10 mouse cellular contexts compared by ENCODE assay signal in the genomic region with DNA sequence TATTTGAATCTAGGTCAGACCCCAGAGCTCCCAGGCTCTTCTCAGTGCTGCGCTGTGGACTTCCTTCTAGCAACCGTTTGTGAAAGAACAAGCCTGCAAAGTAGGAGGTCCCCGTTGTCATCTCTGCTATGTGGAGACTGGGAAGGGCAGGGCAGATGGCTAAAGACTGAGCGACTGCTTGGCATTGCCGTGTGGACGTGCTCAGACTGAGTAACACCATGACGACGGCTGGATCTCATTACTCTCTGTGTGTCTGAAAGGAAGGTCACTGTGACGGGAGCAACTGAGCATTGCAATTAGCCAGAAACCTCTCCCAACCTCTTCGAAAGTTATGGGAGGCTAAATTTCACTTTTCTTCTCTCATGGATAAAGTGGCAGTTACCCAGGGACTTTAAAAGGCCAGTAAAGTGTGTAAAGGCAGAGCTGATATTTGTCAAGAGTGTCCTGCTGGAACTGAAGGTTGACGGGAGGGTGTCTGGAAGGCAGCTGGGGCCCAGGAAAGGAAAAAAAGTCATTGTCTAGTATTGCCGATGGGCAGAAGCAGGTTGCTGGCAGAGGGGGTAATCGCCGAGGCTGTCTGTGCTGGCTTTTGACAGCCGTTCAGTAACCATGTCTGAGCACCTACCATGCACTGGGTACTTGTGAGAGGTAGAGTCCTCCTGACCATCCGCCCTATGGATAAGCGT. TPM values are rescaled to one million over a fixed set of nuclear protein-coding genes. Genes with fewer than 3 reads are reported as not detected.
A peak's percentile ranks its signal among the peaks of the same experiment; 100 is the strongest.
DNase-seq lines count a peak whose midpoint lies in the region; ATAC-seq and TF ChIP-seq lines count a peak whose summit lies in the region.
"Had no signal": no experiment of that assay in that cellular context is flagged by ENCODE, and none has a peak within 500 bp of the region (broad histone marks: within the 10 kb centered on the region; RNA-seq: fewer than 3 reads in every experiment).

No protein-coding gene starts in this region.

- TF ChIP-seq POLR2A in lung, adult 2 months (IDR thresholded peaks at IDR 0.05; ENCODE audit: borderline replicate concordance, extremely low read depth, low read depth, low read length), result no peak

- 56% methylated on average over 17 of the region's 17 CpGs for WGBS in lung, embryonic 14.5 days
- WGBS in lung, adult 2 months, result 58% methylated on average over 17 of the region's 17 CpGs
- 33% methylated on average over 17 of the region's 17 CpGs for WGBS in embryonic facial prominence, embryonic 12.5 days
- WGBS in kidney, embryonic 15.5 days, result 43% methylated on average over 17 of the region's 17 CpGs
- WGBS in midbrain, embryonic 14.5 days, result 38% methylated on average over 17 of the region's 17 CpGs

- H3K36me3 ChIP-seq in lung, embryonic 14.5 days (ENCODE audit: insufficient read depth), result no peaks in the 10 kb centered on the region
- H3K36me3 ChIP-seq in embryonic facial prominence, embryonic 12.5 days, result no peaks in the 10 kb centered on the region
- no peaks in the 10 kb centered on the region for H3K36me3 ChIP-seq in kidney, embryonic 15.5 days
- H3K36me3 ChIP-seq in midbrain, embryonic 14.5 days (ENCODE audit: control insufficient read depth, insufficient read depth, low read length), result no peaks in the 10 kb centered on the region

- no peak overlapping the region for H3K4me3 ChIP-seq in lung, embryonic 14.5 days (ENCODE audit: low read depth, low read length)
- no peak overlapping the region for H3K4me3 ChIP-seq in lung, adult 2 months (replicated peaks; ENCODE audit: extremely low read depth, low read depth, low read length)
- no peak overlapping the region for H3K4me3 ChIP-seq in embryonic facial prominence, embryonic 12.5 days
- no peak overlapping the region for H3K4me3 ChIP-seq in kidney, embryonic 15.5 days (replicated peaks)
- H3K4me3 ChIP-seq in midbrain, embryonic 14.5 days (replicated peaks; ENCODE audit: low read depth, low read length), result no peak overlapping the region
- H3K4me3 ChIP-seq in left cerebral cortex, adult 2 months, result no peak overlapping the region

- no peak for ATAC-seq in lung, embryonic 14.5 days (ENCODE audit: insufficient read depth)
- ATAC-seq in embryonic facial prominence, embryonic 12.5 days (ENCODE audit: insufficient number of reproducible peaks, insufficient read depth, low FRiP score, low TSS enrichment), result 0 out of 2 replicates have a peak, but pooled peaks have one; percentile 22
- peak; percentile 92 for ATAC-seq in kidney, embryonic 15.5 days (replicated peaks; ENCODE audit: low FRiP score)
- peak; percentile 89 for ATAC-seq in midbrain, embryonic 14.5 days (ENCODE audit: low FRiP score, low TSS enrichment)
- no peak for ATAC-seq in megakaryocyte progenitor cell, adult 5-6 weeks (replicated peaks; ENCODE audit: poor library complexity)
- ATAC-seq: Patski had no signal

- H3K4me1 ChIP-seq in lung, embryonic 14.5 days (ENCODE audit: insufficient read depth), result no peaks in the 10 kb centered on the region
- no peaks in the 10 kb centered on the region for H3K4me1 ChIP-seq in lung, adult 2 months (ENCODE audit: control insufficient read depth, insufficient read depth, low read length)
- H3K4me1 ChIP-seq in embryonic facial prominence, embryonic 12.5 days, result peaks cover 7% of the 10 kb centered on the region
- peaks cover 8% of the 10 kb centered on the region for H3K4me1 ChIP-seq in kidney, embryonic 15.5 days
- 0 out of 2 replicates have a peak, but pooled peaks cover 11% of the 10 kb centered on the region for H3K4me1 ChIP-seq in midbrain, embryonic 14.5 days (ENCODE audit: control insufficient read depth, insufficient read depth, low read length)

- no peak for TF ChIP-seq CTCF in lung, embryonic 14.5 days (IDR thresholded peaks at IDR 0.05; ENCODE audit: low read depth)
- TF ChIP-seq CTCF in lung, adult 2 months (IDR thresholded peaks at IDR 0.05; ENCODE audit: insufficient read depth, low read length), result no peak
- TF ChIP-seq CTCF in left cerebral cortex, adult 2 months (IDR thresholded peaks at IDR 0.05), result no peak

- no peaks in the 10 kb centered on the region for H3K9me3 ChIP-seq in lung, embryonic 14.5 days (ENCODE audit: low read depth, low read length)
- 0 out of 2 replicates have a peak, but pooled peaks cover 3% of the 10 kb centered on the region for H3K9me3 ChIP-seq in embryonic facial prominence, embryonic 12.5 days
- H3K9me3 ChIP-seq in kidney, embryonic 15.5 days (replicated peaks), result no peaks in the 10 kb centered on the region
- H3K9me3 ChIP-seq in midbrain, embryonic 14.5 days (ENCODE audit: control insufficient read depth, low read length), result no peaks in the 10 kb centered on the region

- H3K27ac ChIP-seq in lung, embryonic 14.5 days (ENCODE audit: low read depth), result no peak overlapping the region
- H3K27ac ChIP-seq in embryonic facial prominence, embryonic 12.5 days, result no peak overlapping the region
- H3K27ac ChIP-seq in kidney, embryonic 15.5 days, result no peak overlapping the region; the same call in 1 of the 2 replicates
- H3K27ac ChIP-seq in midbrain, embryonic 14.5 days (replicated peaks; ENCODE audit: low read depth, low read length), result peak overlapping the region; percentile 67
- H3K27ac ChIP-seq in left cerebral cortex, adult 2 months, result no peak overlapping the region
- H3K27ac ChIP-seq: liver, embryonic 14.5 days had no signal

- H3K27me3 ChIP-seq in lung, embryonic 14.5 days (ENCODE audit: insufficient read depth, low read length), result no peaks in the 10 kb centered on the region
- no peaks in the 10 kb centered on the region for H3K27me3 ChIP-seq in embryonic facial prominence, embryonic 12.5 days
- H3K27me3 ChIP-seq in kidney, embryonic 15.5 days, result no peaks in the 10 kb centered on the region
- no peaks in the 10 kb centered on the region for H3K27me3 ChIP-seq in midbrain, embryonic 14.5 days (ENCODE audit: control insufficient read depth, insufficient read depth, low read length)
- H3K27me3 ChIP-seq: Patski had no signal

- intact Hi-C loops in left cerebral cortex, adult 2 months (cut with DNase I), result no loop called here

- H3K4me2 ChIP-seq in lung, embryonic 14.5 days, result no peak overlapping the region
- H3K4me2 ChIP-seq in embryonic facial prominence, embryonic 12.5 days (replicated peaks), result no peak overlapping the region
- peak overlapping the region; percentile 22; the same call in 1 of the 2 replicates for H3K4me2 ChIP-seq in kidney, embryonic 15.5 days
- H3K4me2 ChIP-seq in midbrain, embryonic 14.5 days (ENCODE audit: low read length), result peak overlapping the region; percentile 15; the same call in 1 of the 2 replicates

- peak; percentile 40 for DNase-seq in lung, embryonic 14.5 days
- no peak for DNase-seq in lung, adult 2 months
- DNase-seq in midbrain, embryonic 14.5 days, result peak; percentile 75
- no peak for DNase-seq in spleen, postnatal 10 days (ENCODE audit: low spot score in 2 of 2)
- DNase-seq in left cerebral cortex, adult 2 months (ENCODE audit: extremely low spot score in 1 of 2, low spot score in 2 of 2), result no peak

- H3K9ac ChIP-seq in lung, embryonic 14.5 days, result no peak overlapping the region
- H3K9ac ChIP-seq in embryonic facial prominence, embryonic 12.5 days, result no peak overlapping the region
- no peak overlapping the region for H3K9ac ChIP-seq in kidney, embryonic 15.5 days
- no peak overlapping the region for H3K9ac ChIP-seq in midbrain, embryonic 14.5 days (replicated peaks; ENCODE audit: low read length)
- H3K9ac ChIP-seq: liver, embryonic 14.5 days had no signal

RNA-seq across cellular contexts. Expression of a gene that starts 36.0 kb away (rescaled TPM):
- 10.9 and 12.4 TPM in 2 replicates for polyA plus RNA-seq in lung, embryonic 14.5 days (2014; fragmentation: Nextera tagmentation; extraction: Ambion mirVana)
- polyA plus RNA-seq in lung, adult 2 months (2012; rRNA removed), result 1.7 and 1.8 TPM in 2 replicates
- 4.3 and 4.4 TPM in 2 replicates for polyA plus RNA-seq in embryonic facial prominence, embryonic 12.5 days (2016; fragmentation: Nextera tagmentation; extraction: Ambion mirVana)
- polyA plus RNA-seq in kidney, embryonic 15.5 days (2015; fragmentation: Nextera tagmentation; extraction: Ambion mirVana), result 7.3 and 7.7 TPM in 2 replicates
- 0.63 and 1.5 TPM in 2 replicates for polyA plus RNA-seq in midbrain, embryonic 14.5 days (2014; fragmentation: Nextera tagmentation; extraction: Ambion mirVana)
- total RNA-seq in megakaryocyte progenitor cell, adult 5-6 weeks (2015), result not detected in 2 replicates
- not detected in 2 replicates for total RNA-seq in megakaryocyte progenitor cell, adult 5-6 weeks (2017)
- 1 to 10 TPM in 1 of 2 experiments, under 1 TPM in 1; 0.84 to 1.4 TPM for total RNA-seq in left cerebral cortex, adult 2 months (2021)

Comparison
In these comparisons a context has a peak if more than half of its experiments do, and no peak if none do; other contexts are left out.
1. DNase-seq: peak in lung, embryonic 14.5 days (single experiment) and midbrain, embryonic 14.5 days (single experiment); none in lung, adult 2 months (single experiment), spleen, postnatal 10 days (0 of 2) and left cerebral cortex, adult 2 months (0 of 2).
2. ATAC-seq: peak in embryonic facial prominence, embryonic 12.5 days (single experiment), kidney, embryonic 15.5 days (single experiment) and midbrain, embryonic 14.5 days (single experiment); none in lung, embryonic 14.5 days (single experiment) and megakaryocyte progenitor cell, adult 5-6 weeks (single experiment).
3. H3K4me2 ChIP-seq: peak in kidney, embryonic 15.5 days (single experiment) and midbrain, embryonic 14.5 days (single experiment); none in lung, embryonic 14.5 days (single experiment) and embryonic facial prominence, embryonic 12.5 days (single experiment).